Mouse (Mus musculus): Measurements from ENCODE around the gene Neil3. TPM values are rescaled to one million over a fixed set of nuclear protein-coding genes. Genes with fewer than 3 reads are reported as not detected.

The Neil3 gene
- total and polyA plus RNA-seq, 3 experiments: 10.3 to 16.7 (median 14.7) TPM

DNA sequence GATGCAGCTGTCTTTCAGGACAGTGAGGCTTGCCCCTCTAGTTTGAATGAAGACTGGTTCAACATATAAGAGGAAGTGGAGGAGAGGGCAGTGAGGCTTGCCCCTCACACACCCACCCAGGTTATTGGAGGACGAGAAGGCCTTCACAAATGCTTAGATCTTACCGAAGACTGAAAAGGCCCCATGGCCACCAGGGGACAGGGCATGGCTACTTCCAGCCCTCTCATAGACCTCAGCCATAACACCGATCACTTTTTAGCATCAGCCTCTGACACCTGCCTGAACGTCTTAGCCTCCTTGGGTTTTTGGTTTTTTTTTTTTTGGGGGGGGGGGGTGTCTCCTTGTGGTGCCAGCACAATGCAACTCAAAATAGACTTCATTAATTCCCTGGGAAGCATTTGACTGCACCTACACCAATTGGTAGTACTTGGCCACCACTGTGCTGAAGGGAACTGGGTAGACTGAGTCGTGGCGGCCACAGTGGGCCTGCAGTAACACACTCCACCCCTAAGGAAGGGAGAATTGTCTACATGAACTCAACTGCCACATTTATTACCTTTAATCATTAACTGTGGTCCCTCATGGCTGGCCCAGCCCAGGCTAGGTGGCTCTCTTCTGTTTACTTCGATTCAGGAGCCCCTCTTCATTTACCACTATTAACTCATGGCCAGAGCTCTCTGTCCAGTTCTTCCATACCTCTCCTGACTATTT is 25.1 kb downstream of the Neil3 start (continued):
- no peak for TF ChIP-seq KAT2A (IDR thresholded peaks at IDR 0.05; ENCODE audit: insufficient replicate concordance, low read length)
- no peak for TF ChIP-seq MAFK (IDR thresholded peaks at IDR 0.05; ENCODE audit: insufficient replicate concordance, low read length)

DNA sequence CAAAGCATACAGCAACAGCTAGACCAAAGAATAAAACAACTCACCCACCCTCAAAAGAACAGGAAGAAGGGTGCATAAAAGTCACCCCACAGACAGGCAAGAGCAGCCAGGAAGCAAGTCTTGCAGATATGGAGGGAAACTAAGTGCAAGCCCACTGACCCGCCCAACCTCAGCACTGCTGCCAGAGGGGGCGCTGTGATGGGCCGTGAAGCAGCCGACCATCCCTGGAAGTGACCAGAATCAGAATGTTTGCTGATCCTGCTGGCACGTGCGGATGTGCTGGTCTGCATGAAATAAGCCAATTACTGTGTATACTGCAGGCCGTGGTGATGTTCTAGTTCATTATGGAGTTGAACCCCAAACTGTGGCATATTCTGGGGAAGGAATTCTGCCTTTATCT is 26.6 kb downstream of the Neil3 start:
- no peak overlapping the region for H3K4me3 ChIP-seq (replicated peaks in 1 of 3; ENCODE audit: low read depth in 2 of 3, low read length in 2 of 3, poor library complexity in 1 of 3)
- in situ Hi-C loops (cut with MboI; ENCODE audit: low pct_ligation_motif_present, low pct_unique_long_range_greater_than_20kb, low sequenced_read_pairs) (no loop called here), dilution Hi-C loops (cut with MboI; ENCODE audit: extremely low pct_ligation_motif_present, extremely low pct_unique_long_range_greater_than_20kb, low sequenced_read_pairs) (no loop called here)
- peaks cover 3 to 24% of the 10 kb centered on the region in 2 experiments for H3K36me3 ChIP-seq (replicated peaks in 1 of 2; ENCODE audit: control insufficient read depth in 1 of 2, insufficient read depth in 1 of 2, low read length in 1 of 2)
- DNase-seq (ENCODE audit: extremely low read depth): no peak
- TF ChIP-seq MYC (IDR thresholded peaks at IDR 0.05; ENCODE audit: low read depth, low read length) (no peak), KAT2A (IDR thresholded peaks at IDR 0.05; ENCODE audit: insufficient replicate concordance, low read length) (no peak), MAFK (IDR thresholded peaks at IDR 0.05; ENCODE audit: insufficient replicate concordance, low read length) (no peak), POLR2A (IDR thresholded peaks at IDR 0.05; ENCODE audit: low read depth, low read length) (no peak), RAD21 (IDR thresholded peaks at IDR 0.05; ENCODE audit: low read depth, low read length) (no peak)
- no peaks in the 10 kb centered on the region for H3K79me2 ChIP-seq (replicated peaks; ENCODE audit: control insufficient read depth, extremely low read depth, insufficient read depth, poor library complexity, severe bottlenecking)
- H3K4me2 ChIP-seq (ENCODE audit: insufficient read depth, low read depth, poor library complexity, severe bottlenecking): no peak overlapping the region
- no peaks in the 10 kb centered on the region for H3K9me3 ChIP-seq (replicated peaks; ENCODE audit: low read length)
- H3K4me1 ChIP-seq (ENCODE audit: control insufficient read depth in 1 of 2, insufficient read depth in 2 of 2): peaks cover 0 to 2% of the 10 kb centered on the region in 2 experiments; a peak in 1 of 4 replicates
- no peaks in the 10 kb centered on the region for H3K27me3 ChIP-seq (replicated peaks)
- H3K9ac ChIP-seq (ENCODE audit: insufficient read depth, low read depth): no peak overlapping the region
- no peak overlapping the region for H3K27ac ChIP-seq (ENCODE audit: insufficient read depth, low read depth)

DNA sequence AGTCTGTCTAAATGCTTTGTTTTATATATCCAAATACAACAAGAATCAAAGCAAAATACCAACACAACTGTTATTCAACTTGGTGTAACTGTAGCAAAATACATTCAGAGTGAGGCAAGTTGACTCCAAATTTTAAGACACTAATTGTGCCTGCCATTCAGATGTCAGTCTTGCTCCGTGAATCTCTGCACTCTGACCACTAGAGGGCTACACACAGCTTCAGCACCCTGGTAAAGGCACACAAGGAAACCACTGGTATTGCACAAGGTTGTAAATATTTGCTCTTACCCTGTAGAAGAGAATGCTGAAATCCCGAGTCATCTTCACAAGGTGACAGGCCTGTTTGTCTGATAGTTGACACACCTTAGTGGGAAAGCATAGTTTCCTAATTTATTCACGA is 31.8 kb downstream of the Neil3 start:
- peaks cover 0 to 27% of the 10 kb centered on the region in 2 experiments for H3K36me3 ChIP-seq (replicated peaks in 1 of 2; ENCODE audit: control insufficient read depth in 1 of 2, insufficient read depth in 1 of 2, low read length in 1 of 2)
- H3K4me2 ChIP-seq (ENCODE audit: insufficient read depth, low read depth, poor library complexity, severe bottlenecking): no peak overlapping the region
- H3K4me1 ChIP-seq (ENCODE audit: control insufficient read depth in 1 of 2, insufficient read depth in 2 of 2): peaks cover 0 to 9% of the 10 kb centered on the region in 2 experiments; a peak in 1 of 4 replicates
- H3K9me3 ChIP-seq (replicated peaks; ENCODE audit: low read length): no peaks in the 10 kb centered on the region
- H3K79me2 ChIP-seq (replicated peaks; ENCODE audit: control insufficient read depth, extremely low read depth, insufficient read depth, poor library complexity, severe bottlenecking): no peaks in the 10 kb centered on the region
- no peak overlapping the region for H3K4me3 ChIP-seq (replicated peaks in 1 of 3; ENCODE audit: low read depth in 2 of 3, low read length in 2 of 3, poor library complexity in 1 of 3)
- no peak overlapping the region for H3K27ac ChIP-seq (ENCODE audit: insufficient read depth, low read depth)
- dilution Hi-C loops (cut with MboI; ENCODE audit: extremely low pct_ligation_motif_present, extremely low pct_unique_long_range_greater_than_20kb, low sequenced_read_pairs) (no loop called here), in situ Hi-C loops (cut with MboI; ENCODE audit: low pct_ligation_motif_present, low pct_unique_long_range_greater_than_20kb, low sequenced_read_pairs) (no loop called here)
- TF ChIP-seq SMC3 (IDR thresholded peaks at IDR 0.05; ENCODE audit: low read depth, low read length) (peak; percentile 78), USF1 (IDR thresholded peaks at IDR 0.05; ENCODE audit: low read depth, low read length) (no peak), POLR2AphosphoS2 (IDR thresholded peaks at IDR 0.05; ENCODE audit: low read depth, low read length) (no peak), CTCF (conservative IDR thresholded peaks at IDR 0.05 in 1 of 2, IDR thresholded peaks at IDR 0.05 in 1 of 2; ENCODE audit: low read depth in 2 of 2, low read length in 2 of 2) (peak; percentile 86 to 88), IRF4 (IDR thresholded peaks at IDR 0.05; ENCODE audit: low read depth, low read length) (no peak), SIN3A (IDR thresholded peaks at IDR 0.05; ENCODE audit: low read length) (no peak), MAX (IDR thresholded peaks at IDR 0.05; ENCODE audit: low read length) (no peak), MXI1 (IDR thresholded peaks at IDR 0.05; ENCODE audit: low read depth, low read length) (no peak), KAT2A (IDR thresholded peaks at IDR 0.05; ENCODE audit: insufficient replicate concordance, low read length) (no peak), RAD21 (IDR thresholded peaks at IDR 0.05; ENCODE audit: low read depth, low read length) (peak; percentile 70), NRF1 (IDR thresholded peaks at IDR 0.05; ENCODE audit: low read depth, low read length) (no peak), MAZ (IDR thresholded peaks at IDR 0.05; ENCODE audit: low read depth, low read length) (no peak), JUN (IDR thresholded peaks at IDR 0.05; ENCODE audit: insufficient read depth, low read depth, low read length) (no peak)
- H3K27me3 ChIP-seq (replicated peaks): no peaks in the 10 kb centered on the region
- no peak overlapping the region for H3K9ac ChIP-seq (ENCODE audit: insufficient read depth, low read depth)
- peak; percentile 66 for DNase-seq (ENCODE audit: extremely low read depth)

Data from CH12.LX (cell line).